Mouse (Mus musculus): Measurements from ENCODE around the gene Spib. TPM values are rescaled to one million over a fixed set of nuclear protein-coding genes. Genes with fewer than 3 reads are reported as not detected.

Gene Spib
- polyA plus RNA-seq, 1 experiment from 2014 or later, result not detected

GRCm38 (mm10) chr7:44507491-44507890, 24.4 kb downstream of the Spib start:
- no peaks in the 10 kb centered on the region for H3K4me1 ChIP-seq
- no peaks in the 10 kb centered on the region for H3K36me3 ChIP-seq
- H3K27ac ChIP-seq (replicated peaks), result no peak overlapping the region
- H3K9me3 ChIP-seq, result no peaks in the 10 kb centered on the region
- no peak for ATAC-seq (replicated peaks)
- H3K4me3 ChIP-seq, result no peak overlapping the region
- H3K9ac ChIP-seq (replicated peaks), result no peak overlapping the region
- H3K4me2 ChIP-seq (replicated peaks), result no peak overlapping the region
- H3K27me3 ChIP-seq, result no peaks in the 10 kb centered on the region

- H3K9me3 ChIP-seq, result no peaks in the 10 kb centered on the region
- H3K36me3 ChIP-seq, result no peaks in the 10 kb centered on the region
- H3K4me3 ChIP-seq, result no peak overlapping the region
- ATAC-seq (replicated peaks), result 0 out of 2 replicates have a peak, but pooled peaks have one; percentile 38
- 37% methylated on average over 5 of the region's 5 CpGs for WGBS
- H3K9ac ChIP-seq (replicated peaks), result no peak overlapping the region
- H3K27me3 ChIP-seq, result no peaks in the 10 kb centered on the region
- H3K4me2 ChIP-seq (replicated peaks), result no peak overlapping the region
- H3K27ac ChIP-seq (replicated peaks), result no peak overlapping the region
- H3K4me1 ChIP-seq, result peaks cover 10% of the 10 kb centered on the region
These were observed 30.2 kb downstream of the Spib start for GRCm38 (mm10) chr7:44501563-44502115.

GRCm38 (mm10) chr7:44500046-44500445, 31.8 kb downstream of the Spib start:
- Histone ChIP-seq H3K4me1 (peaks cover 18% of the 10 kb centered on the region), H3K27me3 (no peaks in the 10 kb centered on the region), H3K4me3 (no peak overlapping the region), H3K9me3 (no peaks in the 10 kb centered on the region), H3K4me2 (replicated peaks) (no peak overlapping the region), H3K27ac (replicated peaks) (no peak overlapping the region), H3K36me3 (no peaks in the 10 kb centered on the region), H3K9ac (replicated peaks) (no peak overlapping the region)
- ATAC-seq (replicated peaks), result no peak
- 59% methylated on average over 20 of the region's 20 CpGs for WGBS

GRCm38 (mm10) chr7:44498922-44499321, 32.9 kb downstream of the Spib start:
- Histone ChIP-seq H3K27ac (replicated peaks) (no peak overlapping the region), H3K9ac (replicated peaks) (no peak overlapping the region), H3K36me3 (0 out of 2 replicates have a peak, but pooled peaks cover 2% of the 10 kb centered on the region), H3K27me3 (no peaks in the 10 kb centered on the region), H3K9me3 (no peaks in the 10 kb centered on the region), H3K4me3 (no peak overlapping the region), H3K4me1 (peaks cover 29% of the 10 kb centered on the region), H3K4me2 (replicated peaks) (no peak overlapping the region)
- ATAC-seq (replicated peaks), result no peak
- 85% methylated on average over 1 of the region's 1 CpGs for WGBS

- no peaks in the 10 kb centered on the region for H3K9me3 ChIP-seq
- H3K36me3 ChIP-seq, result peaks cover 10% of the 10 kb centered on the region; the same call in 1 of the 2 replicates
- peak overlapping the region; percentile 64 for H3K4me3 ChIP-seq
- peaks cover 34% of the 10 kb centered on the region for H3K4me1 ChIP-seq
- no peaks in the 10 kb centered on the region for H3K27me3 ChIP-seq
- ATAC-seq (replicated peaks), result no peak
- H3K27ac ChIP-seq (replicated peaks), result 0 out of 2 replicates have a peak overlapping the region, but pooled peaks have one; percentile 83
- WGBS, result 85% methylated on average over 10 of the region's 10 CpGs
- peak overlapping the region; percentile 77 for H3K4me2 ChIP-seq (replicated peaks)
- H3K9ac ChIP-seq (replicated peaks), result peak overlapping the region; percentile 89
These were observed 34.4 kb downstream of the Spib start for GRCm38 (mm10) chr7:44497361-44498055.

- no peak for ATAC-seq (replicated peaks)
- 1% methylated on average over 26 of the region's 26 CpGs for WGBS
- Histone ChIP-seq H3K4me3 (peak overlapping the region; percentile 64), H3K4me1 (peaks cover 34% of the 10 kb centered on the region), H3K9ac (replicated peaks) (peak overlapping the region; percentile 89), H3K36me3 (peaks cover 17% of the 10 kb centered on the region), H3K9me3 (no peaks in the 10 kb centered on the region), H3K27ac (replicated peaks) (peak overlapping the region; percentile 83), H3K27me3 (no peaks in the 10 kb centered on the region), H3K4me2 (replicated peaks) (peak overlapping the region; percentile 77)
These were observed 35.1 kb downstream of the Spib start for GRCm38 (mm10) chr7:44496771-44497109.

- Histone ChIP-seq H3K4me1 (peaks cover 34% of the 10 kb centered on the region), H3K9me3 (no peaks in the 10 kb centered on the region), H3K4me2 (replicated peaks) (peak within 1 kb of the TSS; percentile 77), H3K27ac (replicated peaks) (peak within 1 kb of the TSS; percentile 95), H3K9ac (replicated peaks) (peak within 1 kb of the TSS; percentile 89), H3K27me3 (no peaks in the 10 kb centered on the region), H3K36me3 (peaks cover 21% of the 10 kb centered on the region), H3K4me3 (peak within 1 kb of the TSS; percentile 64)
- peak; percentile 97 for ATAC-seq (replicated peaks)
- under 1% methylated on average over 58 of the region's 58 CpGs for WGBS
These were observed 35.7 kb downstream of the Spib start, which contains the start of the genes Emc10 and Fam71e1 for GRCm38 (mm10) chr7:44495992-44496770. TSS of gene Emc10 (minus strand) at chr7:44496529. TSS of gene Fam71e1 (plus strand) at chr7:44496581.

- H3K4me2 ChIP-seq (replicated peaks), result peak overlapping the region; percentile 63
- no peaks in the 10 kb centered on the region for H3K27me3 ChIP-seq
- peak overlapping the region; percentile 64 for H3K4me3 ChIP-seq
- H3K27ac ChIP-seq (replicated peaks), result no peak overlapping the region
- no peaks in the 10 kb centered on the region for H3K9me3 ChIP-seq
- no peak for ATAC-seq (replicated peaks)
- peaks cover 32% of the 10 kb centered on the region for H3K36me3 ChIP-seq
- WGBS, result 78% methylated on average over 7 of the region's 7 CpGs
- H3K4me1 ChIP-seq, result peaks cover 34% of the 10 kb centered on the region
- H3K9ac ChIP-seq (replicated peaks), result peak overlapping the region; percentile 89
These were observed 36.8 kb downstream of the Spib start for GRCm38 (mm10) chr7:44495086-44495485.

GRCm38 (mm10) chr7:44494681-44495080, 37.2 kb downstream of the Spib start:
- no peak for ATAC-seq (replicated peaks)
- Histone ChIP-seq H3K4me2 (replicated peaks) (no peak overlapping the region), H3K27me3 (no peaks in the 10 kb centered on the region), H3K36me3 (peaks cover 36% of the 10 kb centered on the region), H3K9me3 (no peaks in the 10 kb centered on the region), H3K27ac (replicated peaks) (no peak overlapping the region), H3K9ac (replicated peaks) (no peak overlapping the region), H3K4me3 (no peak overlapping the region), H3K4me1 (peaks cover 34% of the 10 kb centered on the region)
- WGBS, result 96% methylated on average over 12 of the region's 12 CpGs

GRCm38 (mm10) chr7:44492166-44492826, 39.6 kb downstream of the Spib start:
- Histone ChIP-seq H3K4me3 (no peak overlapping the region), H3K9me3 (no peaks in the 10 kb centered on the region), H3K27ac (replicated peaks) (no peak overlapping the region), H3K4me2 (replicated peaks) (no peak overlapping the region), H3K4me1 (peaks cover 30% of the 10 kb centered on the region), H3K27me3 (no peaks in the 10 kb centered on the region), H3K9ac (replicated peaks) (no peak overlapping the region), H3K36me3 (peaks cover 47% of the 10 kb centered on the region)
- no peak for ATAC-seq (replicated peaks)
- WGBS, result 95% methylated on average over 21 of the region's 21 CpGs

GRCm38 (mm10) chr7:44491391-44491790, 40.5 kb downstream of the Spib start:
- no peak overlapping the region for H3K4me2 ChIP-seq (replicated peaks)
- no peak overlapping the region for H3K4me3 ChIP-seq
- no peak overlapping the region for H3K9ac ChIP-seq (replicated peaks)
- H3K4me1 ChIP-seq, result peaks cover 24% of the 10 kb centered on the region
- no peak for ATAC-seq (replicated peaks)
- no peaks in the 10 kb centered on the region for H3K27me3 ChIP-seq
- 94% methylated on average over 5 of the region's 5 CpGs for WGBS
- no peaks in the 10 kb centered on the region for H3K9me3 ChIP-seq
- H3K27ac ChIP-seq (replicated peaks), result no peak overlapping the region
- peaks cover 47% of the 10 kb centered on the region for H3K36me3 ChIP-seq

GRCm38 (mm10) chr7:44490281-44490680, 41.6 kb downstream of the Spib start:
- H3K4me1 ChIP-seq, result peaks cover 18% of the 10 kb centered on the region
- 82% methylated on average over 4 of the region's 4 CpGs for WGBS
- H3K4me2 ChIP-seq (replicated peaks), result no peak overlapping the region
- no peaks in the 10 kb centered on the region for H3K9me3 ChIP-seq
- H3K9ac ChIP-seq (replicated peaks), result no peak overlapping the region
- no peak for ATAC-seq (replicated peaks)
- H3K27ac ChIP-seq (replicated peaks), result no peak overlapping the region
- H3K27me3 ChIP-seq, result no peaks in the 10 kb centered on the region
- peaks cover 47% of the 10 kb centered on the region for H3K36me3 ChIP-seq
- H3K4me3 ChIP-seq, result no peak overlapping the region

All from forebrain, embryonic 15.5 days (tissue).